Mouse (Mus musculus): ENCODE measurements around the gene Nap1l1.
"Not testable (repeated sequence)": the region's sequence is repeated elsewhere in the genome, so short reads cannot be mapped to it uniquely, and the experiment has no call there.

The Nap1l1 gene

GRCm38 (mm10) chr10:111482654-111483053 lies 9.6 kb downstream of the Nap1l1 start:
- no peak for DNase-seq

- no peak for DNase-seq
Measured at GRCm38 (mm10) chr10:111484079-111484478, 11.1 kb downstream of the Nap1l1 start.

- no peak for DNase-seq
Measured at GRCm38 (mm10) chr10:111488793-111489192, 15.8 kb downstream of the Nap1l1 start.

- not testable (repeated sequence) for DNase-seq
Measured at GRCm38 (mm10) chr10:111490079-111490478, 17.1 kb downstream of the Nap1l1 start.

- no peak for DNase-seq
Measured at GRCm38 (mm10) chr10:111495888-111496287, 22.9 kb downstream of the Nap1l1 start.

- DNase-seq = no peak
Measured at GRCm38 (mm10) chr10:111499892-111500291, 26.9 kb downstream of the Nap1l1 start.

- peak; percentile 67 for DNase-seq
Measured at GRCm38 (mm10) chr10:111503071-111503470, 30.0 kb downstream of the Nap1l1 start.

GRCm38 (mm10) chr10:111503716-111504115 lies 30.7 kb downstream of the Nap1l1 start:
- no peak for DNase-seq

GRCm38 (mm10) chr10:111504606-111505005 lies 31.6 kb downstream of the Nap1l1 start:
- no peak for DNase-seq

- DNase-seq = no peak
Measured at GRCm38 (mm10) chr10:111505406-111505805, 32.4 kb downstream of the Nap1l1 start.

GRCm38 (mm10) chr10:111506101-111506925 lies 33.3 kb downstream of the Nap1l1 start, which contains the start of gene Phlda1:
Gene Phlda1 (plus strand): TSS chr10:111506286.
- peak; percentile 93 for DNase-seq

- no peak for DNase-seq
Measured at GRCm38 (mm10) chr10:111506926-111507459, 34.0 kb downstream of the Nap1l1 start.

GRCm38 (mm10) chr10:111507460-111508211 lies 34.6 kb downstream of the Nap1l1 start:
- DNase-seq = peak; percentile 47

- DNase-seq = no peak
Measured at GRCm38 (mm10) chr10:111508324-111509080, 35.5 kb downstream of the Nap1l1 start.

GRCm38 (mm10) chr10:111509103-111509784 lies 36.2 kb downstream of the Nap1l1 start:
- no peak for DNase-seq

GRCm38 (mm10) chr10:111509981-111510380 lies 37.0 kb downstream of the Nap1l1 start:
- no peak for DNase-seq

- DNase-seq = no peak
Measured at GRCm38 (mm10) chr10:111510798-111511197, 37.8 kb downstream of the Nap1l1 start.

- no peak for DNase-seq
Measured at GRCm38 (mm10) chr10:111512036-111512568, 39.1 kb downstream of the Nap1l1 start.

- DNase-seq = no peak
Measured at GRCm38 (mm10) chr10:111514282-111514885, 41.4 kb downstream of the Nap1l1 start.

- no peak for DNase-seq
Measured at GRCm38 (mm10) chr10:111515071-111516010, 42.3 kb downstream of the Nap1l1 start.

All from right cerebral cortex, postnatal 25 days (tissue).